ENCODE assay signal across 15 mouse cellular contexts in genomic region chr12:112235841-112236240, GRCm38 (mm10).
"Had no signal": no experiment of that assay in that cellular context is flagged by ENCODE, and none has a peak within 500 bp of the region (broad histone marks: within the 10 kb centered on the region; RNA-seq: fewer than 3 reads in every experiment).

No protein-coding gene starts in this region.

- H3K4me3 ChIP-seq: liver, embryonic 13.5 days; midbrain, embryonic 12.5 days; midbrain, embryonic 15.5 days; neural tube, embryonic 12.5 days; neural tube, embryonic 15.5 days had no signal

- H3K4me2 ChIP-seq: liver, embryonic 13.5 days; midbrain, embryonic 12.5 days; midbrain, embryonic 15.5 days; neural tube, embryonic 12.5 days; neural tube, embryonic 15.5 days had no signal

- H3K27ac ChIP-seq: liver, embryonic 13.5 days; macrophage; midbrain, embryonic 15.5 days; neural tube, embryonic 12.5 days; neural tube, embryonic 15.5 days; stomach, postnatal 0 days had no signal

- H3K27me3 ChIP-seq: midbrain, embryonic 15.5 days had no signal

- H3K9ac ChIP-seq: liver, embryonic 13.5 days; midbrain, embryonic 12.5 days; midbrain, embryonic 15.5 days; neural tube, embryonic 12.5 days; neural tube, embryonic 15.5 days had no signal

- H3K9me3 ChIP-seq: liver, embryonic 13.5 days; midbrain, embryonic 12.5 days; midbrain, embryonic 15.5 days; neural tube, embryonic 12.5 days; neural tube, embryonic 15.5 days had no signal

- DNase-seq: kidney, adult 18-20 months; kidney, adult 9 months; kidney, postnatal 14 days; kidney, postnatal 4 days; left cerebral cortex, postnatal 4 days; liver, embryonic 13.5 days; lung, adult 2 months had no signal

- ATAC-seq: inflammation-experienced regulatory T-cells, adult 6 months; intestine, embryonic 16.5 days; midbrain, embryonic 15.5 days had no signal

- H3K4me1 ChIP-seq: liver, embryonic 13.5 days had no signal

- H3K36me3 ChIP-seq: liver, embryonic 13.5 days; midbrain, embryonic 12.5 days; midbrain, embryonic 15.5 days; neural tube, embryonic 12.5 days; neural tube, embryonic 15.5 days had no signal
